Mouse (Mus musculus): Measurements from ENCODE around the gene Dab1. TPM values are rescaled to one million over a fixed set of nuclear protein-coding genes. Genes with fewer than 3 reads are reported as not detected.
A peak's percentile ranks its signal among the peaks of the same experiment; 100 is the strongest.

Dab1 gene
- polyA plus RNA-seq, 1 experiment from 2014 or later = 105 TPM

GRCm38 (mm10) chr4:104301764-104302163, 682.6 kb downstream of the Dab1 start:
- no peak overlapping the region for H3K9ac ChIP-seq
- WGBS = 33% methylated on average over 3 of the region's 3 CpGs
- no peaks in the 10 kb centered on the region for H3K36me3 ChIP-seq (ENCODE audit: poor library complexity, severe bottlenecking)
- H3K4me3 ChIP-seq = no peak overlapping the region
- ATAC-seq = no peak
- no peak overlapping the region for H3K4me2 ChIP-seq
- H3K27me3 ChIP-seq = no peaks in the 10 kb centered on the region
- H3K27ac ChIP-seq = no peak overlapping the region
- H3K9me3 ChIP-seq (replicated peaks) = no peaks in the 10 kb centered on the region
- peaks cover 30% of the 10 kb centered on the region for H3K4me1 ChIP-seq

- 29% methylated on average over 10 of the region's 10 CpGs for WGBS
- Histone ChIP-seq H3K36me3 (ENCODE audit: poor library complexity, severe bottlenecking) (no peaks in the 10 kb centered on the region), H3K27me3 (no peaks in the 10 kb centered on the region), H3K4me3 (no peak overlapping the region), H3K9ac (no peak overlapping the region), H3K4me2 (no peak overlapping the region), H3K9me3 (replicated peaks) (no peaks in the 10 kb centered on the region), H3K27ac (no peak overlapping the region; the same call in 1 of the 2 replicates), H3K4me1 (peaks cover 30% of the 10 kb centered on the region)
- ATAC-seq = peak; percentile 83; the same call in 1 of the 2 replicates
Measured at GRCm38 (mm10) chr4:104302996-104303652, 684.0 kb downstream of the Dab1 start.

GRCm38 (mm10) chr4:104307781-104308180, 688.6 kb downstream of the Dab1 start:
- WGBS = 86% methylated on average over 2 of the region's 2 CpGs
- Histone ChIP-seq H3K9me3 (replicated peaks) (no peaks in the 10 kb centered on the region), H3K36me3 (ENCODE audit: poor library complexity, severe bottlenecking) (no peaks in the 10 kb centered on the region), H3K4me1 (peaks cover 17% of the 10 kb centered on the region), H3K4me2 (no peak overlapping the region), H3K27ac (no peak overlapping the region), H3K27me3 (no peaks in the 10 kb centered on the region), H3K4me3 (no peak overlapping the region), H3K9ac (no peak overlapping the region)
- ATAC-seq = no peak

- Histone ChIP-seq H3K4me2 (no peak overlapping the region), H3K9me3 (replicated peaks) (no peaks in the 10 kb centered on the region), H3K4me3 (no peak overlapping the region), H3K27ac (no peak overlapping the region), H3K4me1 (peaks cover 11% of the 10 kb centered on the region), H3K36me3 (ENCODE audit: poor library complexity, severe bottlenecking) (no peaks in the 10 kb centered on the region), H3K9ac (no peak overlapping the region), H3K27me3 (0 out of 2 replicates have a peak, but pooled peaks cover 2% of the 10 kb centered on the region)
- ATAC-seq = no peak
- WGBS = 22% methylated on average over 5 of the region's 5 CpGs
Measured at GRCm38 (mm10) chr4:104326221-104326620, 707.1 kb downstream of the Dab1 start.

GRCm38 (mm10) chr4:104331896-104332295, 712.7 kb downstream of the Dab1 start:
- ATAC-seq = no peak
- 43% methylated on average over 6 of the region's 6 CpGs for WGBS

GRCm38 (mm10) chr4:104332399-104332798, 713.2 kb downstream of the Dab1 start:
- WGBS = 21% methylated on average over 3 of the region's 3 CpGs
- Histone ChIP-seq H3K27me3 (no peaks in the 10 kb centered on the region), H3K4me1 (peaks cover 22% of the 10 kb centered on the region), H3K4me3 (no peak overlapping the region), H3K27ac (peak overlapping the region; percentile 49; the same call in 1 of the 2 replicates), H3K9ac (no peak overlapping the region), H3K9me3 (replicated peaks) (no peaks in the 10 kb centered on the region), H3K4me2 (no peak overlapping the region), H3K36me3 (ENCODE audit: poor library complexity, severe bottlenecking) (no peaks in the 10 kb centered on the region)
- ATAC-seq = no peak

More at GRCm38 (mm10) chr4:104331896-104332295, 712.7 kb downstream of the Dab1 start:
- no peak overlapping the region for H3K4me2 ChIP-seq
- peaks cover 22% of the 10 kb centered on the region for H3K4me1 ChIP-seq
- no peaks in the 10 kb centered on the region for H3K36me3 ChIP-seq (ENCODE audit: poor library complexity, severe bottlenecking)
- H3K27me3 ChIP-seq = no peaks in the 10 kb centered on the region
- no peaks in the 10 kb centered on the region for H3K9me3 ChIP-seq (replicated peaks)
- H3K9ac ChIP-seq = no peak overlapping the region
- peak overlapping the region; percentile 42 for H3K27ac ChIP-seq
- H3K4me3 ChIP-seq = no peak overlapping the region

- H3K4me1 ChIP-seq = peaks cover 12% of the 10 kb centered on the region
- H3K4me3 ChIP-seq = no peak overlapping the region
- H3K27me3 ChIP-seq = no peaks in the 10 kb centered on the region
- no peak overlapping the region for H3K4me2 ChIP-seq
- 62% methylated on average over 10 of the region's 10 CpGs for WGBS
- no peak for ATAC-seq
- H3K36me3 ChIP-seq (ENCODE audit: poor library complexity, severe bottlenecking) = no peaks in the 10 kb centered on the region
- no peak overlapping the region for H3K27ac ChIP-seq
- H3K9me3 ChIP-seq (replicated peaks) = no peaks in the 10 kb centered on the region
- H3K9ac ChIP-seq = no peak overlapping the region
Measured at GRCm38 (mm10) chr4:104337279-104337678, 718.1 kb downstream of the Dab1 start.

GRCm38 (mm10) chr4:104338382-104338781, 719.2 kb downstream of the Dab1 start:
- Histone ChIP-seq H3K9me3 (replicated peaks) (no peaks in the 10 kb centered on the region), H3K27ac (no peak overlapping the region), H3K4me2 (no peak overlapping the region), H3K27me3 (no peaks in the 10 kb centered on the region), H3K4me1 (peaks cover 1% of the 10 kb centered on the region), H3K36me3 (ENCODE audit: poor library complexity, severe bottlenecking) (no peaks in the 10 kb centered on the region), H3K4me3 (no peak overlapping the region), H3K9ac (no peak overlapping the region)
- no peak for ATAC-seq
- WGBS = 94% methylated on average over 2 of the region's 2 CpGs

- no peak overlapping the region for H3K4me3 ChIP-seq
- H3K9me3 ChIP-seq (replicated peaks) = no peaks in the 10 kb centered on the region
- peaks cover 16% of the 10 kb centered on the region for H3K4me1 ChIP-seq
- H3K27me3 ChIP-seq = 0 out of 2 replicates have a peak, but pooled peaks cover 8% of the 10 kb centered on the region
- H3K9ac ChIP-seq = no peak overlapping the region
- no peak overlapping the region for H3K4me2 ChIP-seq
- no peaks in the 10 kb centered on the region for H3K36me3 ChIP-seq (ENCODE audit: poor library complexity, severe bottlenecking)
- ATAC-seq = no peak
- 60% methylated on average over 1 of the region's 1 CpGs for WGBS
- H3K27ac ChIP-seq = no peak overlapping the region
Measured at GRCm38 (mm10) chr4:104361345-104361744, 742.2 kb downstream of the Dab1 start.

- Histone ChIP-seq H3K27me3 (0 out of 2 replicates have a peak, but pooled peaks cover 8% of the 10 kb centered on the region), H3K36me3 (ENCODE audit: poor library complexity, severe bottlenecking) (no peaks in the 10 kb centered on the region), H3K9ac (peak overlapping the region; percentile 91), H3K4me1 (peaks cover 40% of the 10 kb centered on the region), H3K4me3 (peak overlapping the region; percentile 79), H3K9me3 (replicated peaks) (no peaks in the 10 kb centered on the region), H3K27ac (peak overlapping the region; percentile 92), H3K4me2 (peak overlapping the region; percentile 83)
- WGBS = 3% methylated on average over 8 of the region's 8 CpGs
- ATAC-seq = no peak
Measured at GRCm38 (mm10) chr4:104366491-104366890, 747.3 kb downstream of the Dab1 start.

- peak overlapping the region; percentile 83 for H3K4me2 ChIP-seq
- WGBS = under 1% methylated on average over 72 of the region's 94 CpGs
- 0 out of 2 replicates have a peak, but pooled peaks cover 8% of the 10 kb centered on the region for H3K27me3 ChIP-seq
- H3K9me3 ChIP-seq (replicated peaks) = no peaks in the 10 kb centered on the region
- H3K36me3 ChIP-seq (ENCODE audit: poor library complexity, severe bottlenecking) = no peaks in the 10 kb centered on the region
- peaks cover 40% of the 10 kb centered on the region for H3K4me1 ChIP-seq
- peak overlapping the region; percentile 79 for H3K4me3 ChIP-seq
- peak; percentile 89 for ATAC-seq
- H3K9ac ChIP-seq = peak overlapping the region; percentile 91
- peak overlapping the region; percentile 92 for H3K27ac ChIP-seq
Measured at GRCm38 (mm10) chr4:104366894-104367740, 748.0 kb downstream of the Dab1 start.

- Histone ChIP-seq H3K4me2 (peak overlapping the region; percentile 83), H3K9ac (peak overlapping the region; percentile 91), H3K9me3 (replicated peaks) (no peaks in the 10 kb centered on the region), H3K27ac (peak overlapping the region; percentile 92), H3K4me1 (peaks cover 40% of the 10 kb centered on the region), H3K36me3 (ENCODE audit: poor library complexity, severe bottlenecking) (no peaks in the 10 kb centered on the region), H3K27me3 (0 out of 2 replicates have a peak, but pooled peaks cover 8% of the 10 kb centered on the region), H3K4me3 (peak overlapping the region; percentile 79)
- under 1% methylated on average over 48 of the region's 48 CpGs for WGBS
- ATAC-seq = peak; percentile 44
Measured at GRCm38 (mm10) chr4:104367741-104368411, 748.7 kb downstream of the Dab1 start.

Data from forebrain, embryonic 13.5 days (tissue).